In the genomic region with DNA sequence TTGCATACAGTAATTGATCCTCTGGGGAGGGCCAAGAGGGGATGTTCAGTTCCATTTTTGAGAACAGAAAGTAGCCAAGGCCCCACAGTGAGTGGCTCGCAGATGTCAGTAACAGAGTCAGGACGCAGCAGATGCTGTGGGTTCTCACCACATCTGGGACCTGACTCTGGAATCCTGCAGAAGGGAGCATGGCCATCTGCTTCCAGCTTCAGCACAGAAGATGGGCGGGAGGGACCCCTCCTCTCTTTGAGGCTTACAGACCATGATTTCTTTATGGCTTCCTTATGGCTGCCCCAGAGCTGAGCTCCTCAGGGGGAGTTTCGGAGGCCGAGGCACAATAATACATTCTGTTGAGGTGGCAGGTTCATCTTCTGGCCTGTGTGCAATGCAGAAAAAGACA, we compare ENCODE assay signal across 16 mouse cellular contexts.
DNase-seq lines count a peak whose midpoint lies in the region; ATAC-seq lines count a peak whose summit lies in the region.
"Had no signal": no experiment of that assay in that cellular context is flagged by ENCODE, and none has a peak within 500 bp of the region (broad histone marks: within the 10 kb centered on the region; RNA-seq: fewer than 3 reads in every experiment).

No protein-coding gene starts in this region.

- H3K9ac ChIP-seq in hindbrain, embryonic 11.5 days (ENCODE audit: low read depth, low read length): no peak overlapping the region
- H3K9ac ChIP-seq in hindbrain, embryonic 16.5 days (ENCODE audit: low read depth, low read length): no peak overlapping the region
- H3K9ac ChIP-seq in forebrain, embryonic 13.5 days: no peak overlapping the region
- H3K9ac ChIP-seq: heart, embryonic 13.5 days had no signal

- no peaks in the 10 kb centered on the region for H3K9me3 ChIP-seq in hindbrain, embryonic 11.5 days (ENCODE audit: control insufficient read depth, low read length)
- no peaks in the 10 kb centered on the region for H3K9me3 ChIP-seq in hindbrain, embryonic 16.5 days (ENCODE audit: control insufficient read depth, low read length)
- no peaks in the 10 kb centered on the region for H3K9me3 ChIP-seq in forebrain, embryonic 13.5 days (replicated peaks)

- no peak for DNase-seq in hindbrain, embryonic 11.5 days (ENCODE audit: low spot score)
- peak; percentile 26 for DNase-seq in embryo, embryonic 10.5 days (ENCODE audit: low spot score)
- peak; percentile 31 for DNase-seq in neural tube, embryonic 10.5 days (ENCODE audit: extremely low spot score, low spot score)
- no peak for DNase-seq in gastrocnemius, postnatal 25 days
- DNase-seq in lung, postnatal 36 days: no peak
- DNase-seq: adrenal gland, postnatal 14 days; B cell, adult 2 months; cerebellum, postnatal 14 days; gastrocnemius, postnatal 36 days; kidney, adult 2 months; right cerebral cortex, adult 18-20 months; spleen, adult 18-20 months had no signal

- no peak overlapping the region for H3K4me2 ChIP-seq in hindbrain, embryonic 11.5 days (replicated peaks; ENCODE audit: low read depth, low read length)
- no peak overlapping the region for H3K4me2 ChIP-seq in hindbrain, embryonic 16.5 days (ENCODE audit: low read length)
- H3K4me2 ChIP-seq in forebrain, embryonic 13.5 days: no peak overlapping the region
- H3K4me2 ChIP-seq: heart, embryonic 13.5 days had no signal

- no peaks in the 10 kb centered on the region for H3K36me3 ChIP-seq in hindbrain, embryonic 11.5 days (ENCODE audit: control insufficient read depth, insufficient read depth, low read length)
- H3K36me3 ChIP-seq in hindbrain, embryonic 16.5 days (ENCODE audit: control insufficient read depth, insufficient read depth, low read length): no peaks in the 10 kb centered on the region
- no peaks in the 10 kb centered on the region for H3K36me3 ChIP-seq in forebrain, embryonic 13.5 days (ENCODE audit: poor library complexity, severe bottlenecking)
- H3K36me3 ChIP-seq: heart, embryonic 13.5 days had no signal

- H3K4me3 ChIP-seq in hindbrain, embryonic 11.5 days (ENCODE audit: low read depth, low read length): no peak overlapping the region
- no peak overlapping the region for H3K4me3 ChIP-seq in hindbrain, embryonic 16.5 days (ENCODE audit: low read length)
- no peak overlapping the region for H3K4me3 ChIP-seq in forebrain, embryonic 13.5 days
- H3K4me3 ChIP-seq: heart, embryonic 13.5 days had no signal

- H3K4me1 ChIP-seq in hindbrain, embryonic 11.5 days (replicated peaks; ENCODE audit: control insufficient read depth, insufficient read depth, low read length): no peaks in the 10 kb centered on the region
- H3K4me1 ChIP-seq in hindbrain, embryonic 16.5 days (ENCODE audit: control insufficient read depth, insufficient read depth, low read depth, low read length): 0 out of 2 replicates have a peak, but pooled peaks cover 2% of the 10 kb centered on the region
- H3K4me1 ChIP-seq in forebrain, embryonic 13.5 days: 0 out of 2 replicates have a peak, but pooled peaks cover 4% of the 10 kb centered on the region
- H3K4me1 ChIP-seq: heart, embryonic 13.5 days; megakaryocyte, embryonic 14.5 days had no signal

- 60% methylated on average over 5 of the region's 5 CpGs for WGBS in hindbrain, embryonic 11.5 days
- 50% methylated on average over 5 of the region's 5 CpGs for WGBS in hindbrain, embryonic 16.5 days
- WGBS in forebrain, embryonic 13.5 days: 68% methylated on average over 5 of the region's 5 CpGs

- ATAC-seq in hindbrain, embryonic 11.5 days (ENCODE audit: low FRiP score): peak; percentile 10; the same call in 1 of the 2 replicates
- no peak for ATAC-seq in hindbrain, embryonic 16.5 days
- peak; percentile 38; the same call in 1 of the 2 replicates for ATAC-seq in forebrain, embryonic 13.5 days

- H3K27ac ChIP-seq in hindbrain, embryonic 11.5 days (ENCODE audit: low read depth, low read length): no peak overlapping the region
- no peak overlapping the region for H3K27ac ChIP-seq in hindbrain, embryonic 16.5 days (ENCODE audit: low read depth, low read length)
- H3K27ac ChIP-seq in forebrain, embryonic 13.5 days: no peak overlapping the region
- H3K27ac ChIP-seq: heart, embryonic 13.5 days had no signal

- H3K27me3 ChIP-seq in hindbrain, embryonic 11.5 days (ENCODE audit: control insufficient read depth, insufficient read depth, low read length): no peaks in the 10 kb centered on the region
- no peaks in the 10 kb centered on the region for H3K27me3 ChIP-seq in hindbrain, embryonic 16.5 days (replicated peaks; ENCODE audit: control insufficient read depth, insufficient read depth, low read length)
- no peaks in the 10 kb centered on the region for H3K27me3 ChIP-seq in forebrain, embryonic 13.5 days
- H3K27me3 ChIP-seq: megakaryocyte, embryonic 14.5 days had no signal

Comparison
In these comparisons a context has a peak if more than half of its experiments do, and no peak if none do; other contexts are left out.
1. DNase-seq: peak in embryo, embryonic 10.5 days (single experiment) and neural tube, embryonic 10.5 days (single experiment); none in hindbrain, embryonic 11.5 days (single experiment), gastrocnemius, postnatal 25 days (single experiment) and lung, postnatal 36 days (single experiment).